Comparison of ENCODE assay signal across 28 mouse cellular contexts in the genomic region with DNA sequence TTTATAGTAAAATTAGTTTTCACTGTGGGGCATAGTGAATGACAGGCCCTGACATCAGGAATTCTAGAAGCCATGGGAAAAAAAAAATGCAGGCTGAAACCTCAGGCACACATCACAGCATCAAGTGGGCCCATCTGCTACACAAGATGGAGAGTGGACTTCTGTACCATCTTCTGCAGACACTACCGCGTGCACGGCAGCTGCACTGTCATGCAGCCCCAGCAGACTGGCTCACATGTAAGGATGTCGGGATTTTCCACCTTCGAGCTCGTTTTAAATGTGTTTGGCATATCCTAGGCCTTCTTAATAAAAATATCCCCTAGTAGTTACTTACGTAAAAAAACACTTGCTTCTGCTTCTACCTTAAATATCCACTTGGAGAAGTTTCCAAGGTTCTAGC.
DNase-seq lines count a peak whose midpoint lies in the region; ATAC-seq and TF ChIP-seq lines count a peak whose summit lies in the region.
"Had no signal": no experiment of that assay in that cellular context is flagged by ENCODE, and none has a peak within 500 bp of the region (broad histone marks: within the 10 kb centered on the region; RNA-seq: fewer than 3 reads in every experiment).

No protein-coding gene starts in this region.

- peaks cover 3% of the 10 kb centered on the region; the same call in 1 of the 2 replicates for H3K36me3 ChIP-seq in splenic B cell, adult 2 months (ENCODE audit: control insufficient read depth, insufficient read depth, low read length, poor library complexity, severe bottlenecking)
- H3K36me3 ChIP-seq: G1E; intestine, embryonic 15.5 days; limb, embryonic 10.5 days; limb, embryonic 15.5 days; liver, embryonic 13.5 days; midbrain, embryonic 10.5 days; midbrain, embryonic 15.5 days; neural tube, embryonic 12.5 days had no signal

- intact Hi-C loops in left cerebral cortex, adult 2 months (cut with DNase I) = no loop called here

- ATAC-seq in cerebellum, adult (ENCODE audit: insufficient number of reproducible peaks, low FRiP score, low TSS enrichment) = no peak
- no peak for ATAC-seq in megakaryocyte-erythroid progenitor cell, adult 5-6 weeks (replicated peaks; ENCODE audit: low FRiP score, low TSS enrichment, poor library complexity, severe bottlenecking)
- ATAC-seq: forebrain, embryonic 13.5 days; hindbrain, embryonic 16.5 days; intestine, embryonic 15.5 days; lung, postnatal 0 days; midbrain, embryonic 15.5 days had no signal

- H3K27ac ChIP-seq in left cerebral cortex, adult 2 months = 0 out of 2 replicates have a peak overlapping the region, but pooled peaks have one; percentile 42
- H3K27ac ChIP-seq: forebrain, embryonic 13.5 days; intestine, embryonic 15.5 days; limb, embryonic 10.5 days; limb, embryonic 15.5 days; liver, embryonic 13.5 days; midbrain, embryonic 10.5 days; midbrain, embryonic 15.5 days; neural tube, embryonic 12.5 days had no signal

- H3K27me3 ChIP-seq in splenic B cell, adult 2 months (ENCODE audit: control insufficient read depth, insufficient read depth, low read length, poor library complexity, severe bottlenecking) = no peaks in the 10 kb centered on the region

- DNase-seq in cerebellum, adult 9-11 months = peak; percentile 23
- no peak for DNase-seq in left cerebral cortex, adult 2 months (ENCODE audit: extremely low spot score in 1 of 2, low spot score in 2 of 2)
- DNase-seq in left cerebral cortex, adult 11 months (ENCODE audit: low spot score) = no peak
- peak; percentile 75 for DNase-seq in brain, adult 2 months (ENCODE audit: low read depth, low spot score)
- DNase-seq in splenic B cell, adult 2 months (ENCODE audit: low read depth, low spot score) = peak; percentile 39
- DNase-seq: adrenal gland, adult 8-10 months; cerebellum, adult 11-12 months; cerebellum, postnatal 14 days; heart, postnatal 14 days; kidney, adult 2 months; layer of hippocampus, adult 9-11 months; liver, embryonic 13.5 days; lung, adult 18-20 months; lung, postnatal 4 days; right cerebral cortex, adult 18-20 months; right cerebral cortex, postnatal 4 days had no signal

- no peak for TF ChIP-seq CTCF in left cerebral cortex, adult 2 months (IDR thresholded peaks at IDR 0.05)

- H3K4me3 ChIP-seq in left cerebral cortex, adult 2 months = peak overlapping the region; percentile 87; the same call in 1 of the 2 replicates
- H3K4me3 ChIP-seq: forebrain, embryonic 13.5 days; intestine, embryonic 15.5 days; limb, embryonic 10.5 days; limb, embryonic 15.5 days; liver, embryonic 13.5 days; midbrain, embryonic 10.5 days; midbrain, embryonic 15.5 days; neural tube, embryonic 12.5 days had no signal

Comparison
In these comparisons a context has a peak if more than half of its experiments do, and no peak if none do; other contexts are left out.
1. DNase-seq: peak in cerebellum, adult 9-11 months (single experiment), brain, adult 2 months (single experiment) and splenic B cell, adult 2 months (single experiment); none in left cerebral cortex, adult 2 months (0 of 2) and left cerebral cortex, adult 11 months (single experiment).